Mouse (Mus musculus) bone marrow, adult 2 months (tissue): ENCODE measurements around the gene Ankdd1b. TPM values are rescaled to one million over a fixed set of nuclear protein-coding genes. Genes with fewer than 3 reads are reported as not detected.
A peak's percentile ranks its signal among the peaks of the same experiment; 100 is the strongest.

Experiments
- H3K27ac ChIP-seq: fragments of 200-500 bp; 2 replicates; pipeline ENCODE4 v1.5.1; 2012; ENCODE audit warnings: low read depth, mild to moderate bottlenecking, control low read depth, inconsistent platforms, low read length; ENCODE audit not compliant: control insufficient read depth, poor library complexity, insufficient read depth
- H3K4me1 ChIP-seq: fragments of 200-500 bp; 2 replicates; pipeline ENCODE4 v1.6.1; 2011; ENCODE audit warnings: low read length; ENCODE audit not compliant: control insufficient read depth, insufficient read depth
- H3K4me3 ChIP-seq: fragments of 200-500 bp; replicated peaks from 2 replicates; pipeline ENCODE3; 2011; ENCODE audit warnings: mild to moderate bottlenecking, low read depth, low read length, control low read depth; ENCODE audit not compliant: control insufficient read depth
- CTCF ChIP-seq: fragments of 200-500 bp; IDR thresholded peaks from 2 replicates; pipeline ENCODE4 v1.5.1; 2011; ENCODE audit warnings: low read length, control low read depth; ENCODE audit not compliant: control insufficient read depth, insufficient read depth
- POLR2A ChIP-seq: fragments of 200-500 bp; IDR thresholded peaks from 2 replicates; pipeline ENCODE4 v1.6.1; 2011; ENCODE audit warnings: low read depth, mild to moderate bottlenecking, control low read depth, low read length, borderline replicate concordance; ENCODE audit not compliant: control insufficient read depth
- WGBS: fragments of 180-500 bp; shearing (Covaris S2); methylation state at CpG from one replicate; pipeline ENCODE4 v1.1.7; 2018; 5-methylcytosine and 5-hydroxymethylcytosine counted together
- polyA plus RNA-seq: library from polyadenylated mRNA; stranded (reverse); fragments of >200 nt; gene quantifications from 2 replicates; pipeline ENCODE4 v1.2.4, GENCODE M21; 2011; ENCODE audit warnings: low replicate concordance; ENCODE audit not compliant: missing spikeins, insufficient read depth, insufficient read length

Ankdd1b gene
- polyA plus RNA-seq, 1 experiment = not detected

- H3K27ac ChIP-seq = no peak overlapping the region
- WGBS = 37% methylated on average over 12 of the region's 12 CpGs
These were observed 39.3 kb downstream of the Ankdd1b start for GRCm38 (mm10) chr13:96431595-96432156.

DNA sequence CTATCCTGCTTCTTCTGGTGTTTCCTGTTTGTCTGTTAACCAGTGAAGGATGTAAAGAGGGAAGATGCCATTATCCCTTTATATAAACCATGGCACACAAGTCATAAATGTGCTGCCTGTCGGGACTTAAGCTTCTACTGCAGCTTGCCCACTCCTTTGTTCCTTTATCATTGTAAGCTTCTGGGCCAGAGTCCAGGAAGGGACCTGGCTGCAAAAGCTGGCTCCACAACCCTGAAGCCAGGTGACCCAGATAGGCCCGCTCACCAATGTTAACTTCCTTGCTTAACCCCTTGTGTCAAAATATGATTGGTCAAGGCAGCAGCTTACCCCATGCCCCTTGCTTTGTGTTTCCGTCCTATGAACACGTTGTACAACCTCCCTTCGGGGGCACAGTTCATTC is 42.5 kb downstream of the Ankdd1b start:
- WGBS = 73% methylated on average over 5 of the region's 5 CpGs
- Histone ChIP-seq H3K27ac (no peak overlapping the region), H3K4me3 (no peak overlapping the region), H3K4me1 (no peaks in the 10 kb centered on the region)
- TF ChIP-seq CTCF (no peak), POLR2A (no peak)

More at GRCm38 (mm10) chr13:96431595-96432156, 39.3 kb downstream of the Ankdd1b start:
- no peak overlapping the region for H3K4me3 ChIP-seq
- H3K4me1 ChIP-seq = no peaks in the 10 kb centered on the region; the same call in 1 of the 2 replicates
- no peak for TF ChIP-seq POLR2A
- TF ChIP-seq CTCF = peak; percentile 92

DNA sequence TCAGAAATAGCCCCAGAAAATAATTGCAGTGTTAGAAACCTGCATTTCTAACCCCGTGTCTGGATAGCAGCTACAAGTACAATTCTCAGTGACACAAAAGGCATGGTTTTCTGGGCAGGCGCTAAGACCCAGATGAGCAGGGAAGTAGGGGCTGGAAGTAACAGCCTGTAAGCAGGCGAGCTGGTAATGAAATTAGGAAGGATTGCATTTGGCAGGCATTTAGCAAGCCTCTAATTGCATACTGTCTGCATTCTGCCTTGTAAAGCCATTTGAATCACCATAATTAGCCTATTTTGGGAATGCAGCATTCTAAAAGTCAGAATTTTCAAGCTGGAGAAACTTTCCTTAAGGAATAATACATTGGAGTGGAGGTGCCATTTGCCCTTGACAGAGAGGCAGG is 45.0 kb downstream of the Ankdd1b start:
- Histone ChIP-seq H3K4me1 (no peaks in the 10 kb centered on the region), H3K27ac (no peak overlapping the region), H3K4me3 (no peak overlapping the region)
- WGBS = 63% methylated on average over 3 of the region's 3 CpGs
- TF ChIP-seq CTCF (no peak), POLR2A (no peak)

DNA sequence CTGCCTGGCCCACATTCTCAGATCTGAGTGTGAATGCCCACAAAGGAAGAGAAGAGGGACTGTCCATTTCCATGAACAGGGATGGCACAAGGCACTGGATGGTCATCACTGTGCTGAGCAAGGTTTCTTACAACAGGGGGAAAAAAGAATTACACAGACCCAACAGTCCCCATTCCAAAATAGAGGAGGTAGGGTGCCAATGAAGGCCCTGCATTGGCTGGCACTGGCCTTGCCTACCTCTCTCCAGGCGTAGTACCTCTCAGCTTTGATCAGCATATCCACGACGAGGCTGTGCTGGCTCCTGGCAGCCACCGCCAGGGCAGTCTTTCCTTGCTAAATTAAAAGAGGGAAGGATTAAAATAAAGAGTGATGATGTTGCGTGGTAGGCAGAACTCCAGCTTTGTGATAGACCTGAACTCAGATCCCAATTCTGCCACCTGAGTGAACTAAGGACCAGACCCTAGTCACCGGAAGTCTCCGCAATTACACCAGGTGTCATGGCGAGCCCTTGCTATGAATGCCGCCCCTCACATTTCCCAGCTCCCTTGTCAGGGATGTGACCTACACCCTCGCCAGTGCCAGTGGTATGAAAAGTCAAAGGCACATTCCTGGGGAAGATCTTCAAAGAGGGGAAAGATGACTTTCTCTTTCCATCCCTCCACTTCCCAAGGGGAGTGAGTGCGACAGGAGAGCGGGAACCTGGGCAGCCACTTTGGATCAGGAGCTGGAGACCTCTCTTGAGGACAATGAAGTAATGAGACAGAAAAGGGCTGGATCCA is 46.3 kb downstream of the Ankdd1b start:
- no peak for TF ChIP-seq POLR2A
- TF ChIP-seq CTCF = no peak
- Histone ChIP-seq H3K27ac (no peak overlapping the region), H3K4me3 (no peak overlapping the region), H3K4me1 (no peaks in the 10 kb centered on the region)
- 91% methylated on average over 12 of the region's 12 CpGs for WGBS

GRCm38 (mm10) chr13:96421230-96421629 is 49.8 kb downstream of the Ankdd1b start:
- no peaks in the 10 kb centered on the region for H3K4me1 ChIP-seq
- TF ChIP-seq CTCF (no peak), POLR2A (no peak)
- no peak overlapping the region for H3K27ac ChIP-seq
- H3K4me3 ChIP-seq = no peak overlapping the region

- Histone ChIP-seq H3K4me1 (no peaks in the 10 kb centered on the region), H3K27ac (no peak overlapping the region), H3K4me3 (no peak overlapping the region)
- TF ChIP-seq CTCF (no peak), POLR2A (no peak)
- 81% methylated on average over 4 of the region's 4 CpGs for WGBS
These were observed 52.5 kb downstream of the Ankdd1b start for GRCm38 (mm10) chr13:96418487-96418886.

DNA sequence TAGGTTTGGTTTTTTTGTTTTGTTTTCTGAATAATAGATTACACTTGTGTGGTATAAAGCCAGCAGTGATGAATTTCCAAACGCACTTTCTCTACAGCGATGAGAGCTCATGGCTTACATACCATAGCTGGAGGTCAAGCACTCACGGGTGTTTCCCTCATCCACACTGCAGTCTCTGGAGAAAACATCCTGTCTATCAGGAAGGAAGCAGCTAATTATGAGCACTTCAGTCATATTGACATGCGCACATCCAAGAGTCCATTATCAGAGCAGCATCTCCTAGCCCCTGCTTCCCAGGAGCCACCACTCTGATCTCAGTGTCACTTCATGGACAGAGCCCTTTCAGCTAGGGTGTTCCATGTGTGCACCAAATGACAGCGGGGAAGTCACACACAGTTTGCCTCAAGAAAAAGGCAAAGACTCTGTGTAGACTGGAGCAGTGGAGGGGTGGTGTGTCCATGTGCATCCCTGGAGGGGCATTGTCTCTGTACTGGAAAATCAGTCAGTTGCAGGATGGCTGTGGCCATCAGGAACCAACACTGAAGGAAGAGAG is 53.7 kb downstream of the Ankdd1b start:
- no peak overlapping the region for H3K27ac ChIP-seq
- WGBS = 87% methylated on average over 5 of the region's 5 CpGs
- no peak overlapping the region for H3K4me3 ChIP-seq
- H3K4me1 ChIP-seq = no peaks in the 10 kb centered on the region
- no peak for TF ChIP-seq CTCF
- TF ChIP-seq POLR2A = no peak

DNA sequence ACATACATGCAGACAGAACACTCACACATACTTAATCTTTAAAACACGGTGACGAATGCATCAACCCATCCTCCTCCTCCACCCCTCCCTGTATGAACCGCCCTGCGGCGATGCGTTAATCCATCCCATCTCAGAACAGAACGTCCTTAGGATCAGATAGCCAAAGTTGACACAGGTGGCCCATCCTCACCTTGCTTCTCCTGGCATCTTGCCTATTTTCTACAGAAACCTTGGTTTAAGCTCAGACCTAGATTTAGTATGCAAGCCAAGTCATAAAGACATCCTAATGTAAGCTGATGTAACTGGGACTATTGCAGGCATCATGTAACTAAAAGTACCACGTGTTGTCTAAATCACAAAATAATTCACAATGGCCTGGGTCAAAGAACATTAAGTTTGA is 54.6 kb downstream of the Ankdd1b start:
- Histone ChIP-seq H3K4me3 (no peak overlapping the region), H3K27ac (no peak overlapping the region), H3K4me1 (no peaks in the 10 kb centered on the region)
- WGBS = 91% methylated on average over 8 of the region's 8 CpGs
- TF ChIP-seq CTCF (no peak), POLR2A (no peak)
